Mouse (Mus musculus): ENCODE measurements at regions not wholly inside any gene's neighbourhood (a gene's known extent, or its start where the extent isn't known, plus 50 kb on each side); places are given as distances from the start of the nearest gene placed in this dataset.

DNA sequence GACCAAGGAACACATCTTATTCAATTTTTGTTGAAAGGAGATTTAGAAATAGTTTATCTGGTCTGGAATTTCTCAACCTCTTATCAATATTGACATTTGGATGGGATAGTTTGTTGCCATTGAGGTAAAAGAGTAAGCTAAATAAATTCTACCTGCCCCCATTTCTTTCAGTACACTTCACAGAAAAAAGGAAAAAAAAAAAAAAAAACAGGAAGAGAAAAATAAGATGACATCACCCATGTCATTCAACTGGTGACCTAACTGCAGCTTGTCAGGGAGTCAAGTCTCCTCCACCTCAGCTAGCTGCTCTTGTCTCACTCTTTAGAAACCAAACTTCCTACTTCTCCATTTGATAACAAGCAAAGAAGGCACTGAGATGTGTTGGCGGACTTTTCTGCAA, 61.3 kb upstream of the Agps start:
- no peak for TF ChIP-seq CTCF (IDR thresholded peaks at IDR 0.05)
- TF ChIP-seq POLR2A (IDR thresholded peaks at IDR 0.05; ENCODE audit: insufficient read depth, low read depth, low read length) = no peak
